Mouse (Mus musculus) MEL (cell line): ENCODE measurements at regions not wholly inside any gene's neighbourhood (a gene's known extent, or its start where the extent isn't known, plus 50 kb on each side); places are given as distances from the start of the nearest gene placed in this dataset.

Experiments used
- DNase-seq: peaks from one replicate; pipeline ENCODE4 v3.0.0; 2011; ENCODE audit warnings: low read depth, low spot score
- H3K27ac ChIP-seq: 2 replicates; pipeline ENCODE4 v1.5.1; 2012; ENCODE audit warnings: low read depth, mild to moderate bottlenecking, control low read depth, low read length, moderate library complexity; ENCODE audit not compliant: control insufficient read depth
- H3K27me3 ChIP-seq, 2 experiments: fragments of 150-350 bp in 1 of 2; sonication (generic) in 1 of 2; 2 replicates each; pipeline ENCODE4 v1.6.1; 2012; ENCODE audit warnings: low read length in 2 of 2, mild to moderate bottlenecking in 2 of 2, improper control_type of control experiment in 1 of 2, moderate library complexity in 1 of 2; ENCODE audit not compliant: insufficient read depth in 2 of 2, control insufficient read depth in 1 of 2
- H3K36me3 ChIP-seq, 2 experiments: 2 replicates each; pipeline ENCODE4 v1.6.1; 2012 to 2014; ENCODE audit warnings: low read length in 2 of 2, improper control_type of control experiment in 1 of 2, inconsistent platforms in 1 of 2, mild to moderate bottlenecking in 1 of 2; ENCODE audit not compliant: insufficient read depth in 2 of 2, control insufficient read depth in 1 of 2
- H3K4me1 ChIP-seq, 2 experiments: fragments of 150-350 bp in 1 of 2; sonication (generic) in 1 of 2; 2 replicates each; pipeline ENCODE4 v1.6.1; 2012; ENCODE audit warnings: low read length in 2 of 2, improper control_type of control experiment in 1 of 2, mild to moderate bottlenecking in 1 of 2; ENCODE audit not compliant: insufficient read depth in 2 of 2, control insufficient read depth in 1 of 2
- H3K4me3 ChIP-seq, 2 experiments: fragments of 150-350 bp in 1 of 2; sonication (generic) in 1 of 2; 2 replicates each; pipeline ENCODE4 v1.5.1; 2012; ENCODE audit warnings: low read depth in 2 of 2, low read length in 2 of 2, mild to moderate bottlenecking in 2 of 2, moderate library complexity in 2 of 2, control low read depth in 1 of 2, improper control_type of control experiment in 1 of 2; ENCODE audit not compliant: control insufficient read depth in 1 of 2, insufficient read depth in 1 of 2
- H3K79me2 ChIP-seq: 2 replicates; pipeline ENCODE4 v1.6.1; 2012; ENCODE audit warnings: mild to moderate bottlenecking, low read length, moderate library complexity; ENCODE audit not compliant: control insufficient read depth, poor library complexity, insufficient read depth
- H3K9ac ChIP-seq: 2 replicates; pipeline ENCODE4 v1.6.1; 2012; ENCODE audit warnings: low read depth, mild to moderate bottlenecking, control low read depth, low read length, moderate library complexity; ENCODE audit not compliant: control insufficient read depth, poor library complexity, severe bottlenecking
- H3K9me3 ChIP-seq: fragments of 150-350 bp; sonication (generic); replicated peaks from 2 replicates; pipeline ENCODE4 v1.6.1; 2012; ENCODE audit warnings: mild to moderate bottlenecking, low read length, improper control_type of control experiment, moderate library complexity; ENCODE audit not compliant: insufficient read depth
- BHLHE40 ChIP-seq: IDR thresholded peaks from 2 replicates; pipeline ENCODE4 v1.6.1; 2012; ENCODE audit warnings: low read depth, mild to moderate bottlenecking, inconsistent platforms, low read length, improper control_type of control experiment, borderline replicate concordance
- CHD1 ChIP-seq: IDR thresholded peaks from 2 replicates; pipeline ENCODE4 v1.6.1; 2012; ENCODE audit warnings: low read depth, mild to moderate bottlenecking, inconsistent platforms, low read length, improper control_type of control experiment
- CHD2 ChIP-seq: IDR thresholded peaks from 2 replicates; pipeline ENCODE4 v1.6.1; 2011; ENCODE audit warnings: low read length, improper control_type of control experiment
- E2F4 ChIP-seq: IDR thresholded peaks from 2 replicates; pipeline ENCODE4 v1.6.1; 2011; ENCODE audit warnings: low read depth, low read length, improper control_type of control experiment, borderline replicate concordance
- ELF1 ChIP-seq: IDR thresholded peaks from 2 replicates; pipeline ENCODE4 v1.6.1; 2014; ENCODE audit warnings: low read depth, mild to moderate bottlenecking, inconsistent platforms, low read length, improper control_type of control experiment, moderate library complexity
- ETS1 ChIP-seq: IDR thresholded peaks from 2 replicates; pipeline ENCODE4 v1.6.1; 2012; ENCODE audit warnings: low read depth, mild to moderate bottlenecking, inconsistent platforms, low read length, improper control_type of control experiment, moderate library complexity
- GABPA ChIP-seq: IDR thresholded peaks from 2 replicates; pipeline ENCODE4 v1.6.1; 2012; ENCODE audit warnings: low read depth, mild to moderate bottlenecking, inconsistent platforms, low read length, improper control_type of control experiment, moderate library complexity
- GATA1 ChIP-seq: IDR thresholded peaks from 2 replicates; pipeline ENCODE4 v1.6.1; 2011; ENCODE audit warnings: low read depth, low read length, improper control_type of control experiment
- JUND ChIP-seq: IDR thresholded peaks from 2 replicates; pipeline ENCODE4 v1.6.1; 2011; ENCODE audit warnings: low read depth, mild to moderate bottlenecking, improper control_type of control experiment, low read length
- MAX ChIP-seq: IDR thresholded peaks from 2 replicates; pipeline ENCODE4 v1.6.1; 2011; ENCODE audit warnings: low read length, improper control_type of control experiment
- MAZ ChIP-seq: IDR thresholded peaks from 2 replicates; pipeline ENCODE4 v1.6.1; 2012; ENCODE audit warnings: low read depth, mild to moderate bottlenecking, inconsistent platforms, low read length, improper control_type of control experiment
- MXI1 ChIP-seq: IDR thresholded peaks from 2 replicates; pipeline ENCODE4 v1.6.1; 2011; ENCODE audit warnings: mild to moderate bottlenecking, low read depth, low read length, improper control_type of control experiment
- MYB ChIP-seq: IDR thresholded peaks from 2 replicates; pipeline ENCODE4 v1.6.1; 2011; ENCODE audit warnings: mild to moderate bottlenecking, low read depth, low read length, improper control_type of control experiment
- NELFE ChIP-seq: IDR thresholded peaks from 2 replicates; pipeline ENCODE4 v1.6.1; 2011; ENCODE audit warnings: low read depth, low read length, improper control_type of control experiment
- NRF1 ChIP-seq: IDR thresholded peaks from 2 replicates; pipeline ENCODE4 v1.6.1; 2014; ENCODE audit warnings: low read depth, mild to moderate bottlenecking, inconsistent platforms, low read length, improper control_type of control experiment, moderate library complexity; ENCODE audit not compliant: poor library complexity, insufficient read depth, severe bottlenecking
- POLR2A ChIP-seq, 2 experiments: IDR thresholded peaks; 2 replicates each; pipeline ENCODE4 v1.6.1; 2011 to 2012; ENCODE audit warnings: low read length in 2 of 2, mild to moderate bottlenecking in 2 of 2, control low read depth in 1 of 2, improper control_type of control experiment in 1 of 2, low read depth in 1 of 2, moderate library complexity in 1 of 2; ENCODE audit not compliant: control insufficient read depth in 1 of 2, insufficient read depth in 1 of 2, poor library complexity in 1 of 2
- POLR2AphosphoS5 ChIP-seq: IDR thresholded peaks from 2 replicates; pipeline ENCODE4 v1.6.1; 2012; ENCODE audit warnings: low read depth, borderline replicate concordance, mild to moderate bottlenecking, inconsistent platforms, low read length, moderate library complexity, mixed read lengths
- RAD21 ChIP-seq: IDR thresholded peaks from 2 replicates; pipeline ENCODE4 v1.6.1; 2011; ENCODE audit warnings: mild to moderate bottlenecking, low read depth, low read length, improper control_type of control experiment
- RCOR1 ChIP-seq: IDR thresholded peaks from 2 replicates; pipeline ENCODE4 v1.6.1; 2012; ENCODE audit warnings: low read depth, mild to moderate bottlenecking, inconsistent platforms, low read length, improper control_type of control experiment
- SMC3 ChIP-seq: IDR thresholded peaks from 2 replicates; pipeline ENCODE4 v1.6.1; 2011; ENCODE audit warnings: low read depth, low read length, improper control_type of control experiment
- TBP ChIP-seq: IDR thresholded peaks from 2 replicates; pipeline ENCODE4 v1.8.0; 2011; ENCODE audit warnings: low read depth, low read length, improper control_type of control experiment
- USF1 ChIP-seq: IDR thresholded peaks from 2 replicates; pipeline ENCODE4 v1.6.1; 2014; ENCODE audit warnings: low read depth, mild to moderate bottlenecking, inconsistent platforms, low read length, improper control_type of control experiment, moderate library complexity
- USF2 ChIP-seq, 2 experiments: IDR thresholded peaks; 2 replicates each; pipeline ENCODE4 v1.6.1; 2011 to 2012; ENCODE audit warnings: improper control_type of control experiment in 2 of 2, low read length in 2 of 2, borderline replicate concordance in 1 of 2, inconsistent platforms in 1 of 2, low read depth in 1 of 2, mild to moderate bottlenecking in 1 of 2; ENCODE audit not compliant: insufficient read depth in 1 of 2
- ZC3H11A ChIP-seq: IDR thresholded peaks from 2 replicates; pipeline ENCODE4 v1.6.1; 2012; ENCODE audit warnings: low read depth, mild to moderate bottlenecking, inconsistent platforms, low read length, improper control_type of control experiment
- ZKSCAN1 ChIP-seq: IDR thresholded peaks from 2 replicates; pipeline ENCODE4 v1.6.1; 2012; ENCODE audit warnings: low read depth, mild to moderate bottlenecking, inconsistent platforms, low read length, improper control_type of control experiment, moderate library complexity
- ZMIZ1 ChIP-seq: IDR thresholded peaks from 2 replicates; pipeline ENCODE4 v1.6.1; 2012; ENCODE audit warnings: low read depth, mild to moderate bottlenecking, inconsistent platforms, low read length, improper control_type of control experiment, moderate library complexity
- ZNF384 ChIP-seq: IDR thresholded peaks from 2 replicates; pipeline ENCODE4 v1.6.1; 2012; ENCODE audit warnings: low read depth, mild to moderate bottlenecking, inconsistent platforms, low read length, improper control_type of control experiment

GRCm38 (mm10) chr1:88995945-88996344, 74.3 kb upstream of the Sh3bp4 start:
- no peak overlapping the region for H3K4me3 ChIP-seq

GRCm38 (mm10) chr1:88996657-88997056, 73.6 kb upstream of the Sh3bp4 start:
- TF ChIP-seq GABPA (no peak), RCOR1 (no peak), ZMIZ1 (no peak)
- TF ChIP-seq, all 39 proteins: peak for 0
- Histone ChIP-seq H3K9me3 (no peaks in the 10 kb centered on the region), H3K4me3 (no peak overlapping the region), H3K9ac (no peak overlapping the region), H3K27me3 (no peaks in the 10 kb centered on the region), H3K36me3 (no peaks in the 10 kb centered on the region), H3K79me2 (no peaks in the 10 kb centered on the region), H3K27ac (no peak overlapping the region), H3K4me1 (no peaks in the 10 kb centered on the region)
- no peak for DNase-seq

More at GRCm38 (mm10) chr1:88995945-88996344, 74.3 kb upstream of the Sh3bp4 start:
- Histone ChIP-seq H3K27ac (no peak overlapping the region), H3K9me3 (no peaks in the 10 kb centered on the region), H3K36me3 (no peaks in the 10 kb centered on the region), H3K27me3 (no peaks in the 10 kb centered on the region), H3K79me2 (no peaks in the 10 kb centered on the region), H3K4me1 (no peaks in the 10 kb centered on the region), H3K9ac (no peak overlapping the region)
- DNase-seq: no peak
- no peak for TF ChIP-seq ELF1
- no peak for TF ChIP-seq USF1
- no peak for TF ChIP-seq CHD2
- no peak for TF ChIP-seq POLR2AphosphoS5
- no peak for TF ChIP-seq ETS1
- TF ChIP-seq MAZ: no peak
- no peak for TF ChIP-seq BHLHE40
- no peak for TF ChIP-seq RCOR1
- TF ChIP-seq NRF1: no peak
- TF ChIP-seq ZKSCAN1: no peak
- TF ChIP-seq RAD21: no peak
- TF ChIP-seq ZMIZ1: no peak
- no peak for TF ChIP-seq E2F4
- TF ChIP-seq ZC3H11A: no peak
- TF ChIP-seq ZNF384: no peak

GRCm38 (mm10) chr1:88997847-88998246, 72.4 kb upstream of the Sh3bp4 start:
- Histone ChIP-seq H3K27ac (no peak overlapping the region), H3K9ac (no peak overlapping the region), H3K9me3 (no peaks in the 10 kb centered on the region), H3K4me1 (no peaks in the 10 kb centered on the region), H3K27me3 (no peaks in the 10 kb centered on the region), H3K36me3 (no peaks in the 10 kb centered on the region), H3K79me2 (no peaks in the 10 kb centered on the region), H3K4me3 (no peak overlapping the region)
- no peak for DNase-seq
- TF ChIP-seq ZKSCAN1: no peak
- TF ChIP-seq ETS1: no peak
- TF ChIP-seq MXI1: no peak
- TF ChIP-seq JUND: no peak
- no peak for TF ChIP-seq USF2 (IDR thresholded peaks at IDR 0.05; ENCODE audit: borderline replicate concordance in 1 of 2, insufficient read depth in 1 of 2, low read depth in 1 of 2, low read length in 2 of 2)
- TF ChIP-seq TBP: no peak
- no peak for TF ChIP-seq CHD2
- TF ChIP-seq NELFE: no peak
- no peak for TF ChIP-seq MAZ
- TF ChIP-seq SMC3: no peak
- TF ChIP-seq POLR2A (IDR thresholded peaks at IDR 0.05; ENCODE audit: control insufficient read depth in 1 of 2, insufficient read depth in 1 of 2, low read depth in 1 of 2, low read length in 2 of 2, poor library complexity in 1 of 2): no peak
- no peak for TF ChIP-seq GATA1
- no peak for TF ChIP-seq ZC3H11A
- TF ChIP-seq CHD1: no peak
- no peak for TF ChIP-seq ELF1
- no peak for TF ChIP-seq RCOR1
- no peak for TF ChIP-seq MAX
- no peak for TF ChIP-seq MYB
